Mouse (Mus musculus): ENCODE measurements around the gene Lrrn2. TPM values are rescaled to one million over a fixed set of nuclear protein-coding genes. Genes with fewer than 3 reads are reported as not detected.

The Lrrn2 gene
- polyA plus RNA-seq, 1 experiment = 0.17 TPM

DNA sequence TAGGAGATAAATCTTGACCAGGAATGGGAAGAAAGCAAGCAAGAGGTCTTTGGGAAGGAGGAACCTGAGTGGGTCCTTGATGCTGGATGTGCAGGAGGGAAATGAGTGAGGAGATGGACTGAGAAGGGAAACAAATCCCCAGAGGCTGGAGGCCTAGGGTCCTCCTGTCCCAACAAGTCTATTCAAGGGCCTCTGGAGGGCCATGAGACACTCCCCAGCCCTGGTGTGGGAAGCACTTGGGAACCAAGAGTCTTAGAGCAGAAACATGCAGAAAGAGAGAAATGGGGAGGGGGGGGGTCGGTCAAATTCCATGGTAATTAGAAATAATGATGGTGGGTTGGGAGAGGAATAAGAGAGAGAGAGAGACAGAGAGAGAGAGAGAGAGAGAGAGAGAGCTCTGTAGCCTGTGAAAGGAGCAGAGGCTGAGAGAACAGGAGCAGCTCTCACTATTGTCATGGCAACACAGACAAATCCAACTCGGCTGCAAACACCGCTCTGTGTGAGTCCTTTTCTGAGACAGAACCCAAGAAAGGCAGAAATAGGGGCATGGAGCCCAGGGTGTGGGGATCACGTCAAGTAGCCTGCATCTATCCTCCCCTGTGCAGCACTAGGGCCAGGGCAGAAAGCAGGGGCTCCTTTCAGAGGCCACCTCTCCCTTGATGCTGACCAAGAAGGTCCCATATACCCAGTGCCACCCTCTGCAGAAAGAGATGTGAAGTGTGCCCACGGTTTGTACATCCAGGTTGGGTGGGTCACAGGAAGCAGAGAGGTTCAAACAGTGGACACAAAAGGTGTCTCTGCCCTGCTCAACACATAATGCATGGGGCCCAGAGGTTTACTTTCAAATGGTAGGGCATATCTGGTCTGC is 21.3 kb upstream of the Lrrn2 start:
- H3K36me3 ChIP-seq (ENCODE audit: control insufficient read depth, insufficient read depth) = no peaks in the 10 kb centered on the region
- no peak for TF ChIP-seq MAX (IDR thresholded peaks at IDR 0.05; ENCODE audit: low read depth)
- no peak for TF ChIP-seq POLR2A (IDR thresholded peaks at IDR 0.05; ENCODE audit: insufficient read length, low read depth)
- TF ChIP-seq CEBPB (IDR thresholded peaks at IDR 0.05; ENCODE audit: insufficient read depth, poor library complexity, severe bottlenecking) = no peak
- no peak for TF ChIP-seq MYOG (IDR thresholded peaks at IDR 0.05; ENCODE audit: control insufficient read depth in 1 of 3, insufficient read depth in 1 of 3, insufficient read length in 2 of 3, low read depth in 2 of 3)
- TF ChIP-seq TCF3 (IDR thresholded peaks at IDR 0.05; ENCODE audit: insufficient read length, low read depth) = no peak
- no peak overlapping the region for H3K4me3 ChIP-seq
- no peaks in the 10 kb centered on the region for H3K79me2 ChIP-seq (ENCODE audit: control insufficient read depth, insufficient read depth)
- no peak overlapping the region for H3K4me2 ChIP-seq (ENCODE audit: low read depth)
- H3K27me3 ChIP-seq (ENCODE audit: control insufficient read depth, insufficient read depth, insufficient read length) = peaks cover 15% of the 10 kb centered on the region
- no peak overlapping the region for H3ac ChIP-seq (ENCODE audit: control insufficient read depth, insufficient read length)

- Histone ChIP-seq H3K4me3 (no peak overlapping the region), H3K36me3 (ENCODE audit: control insufficient read depth, insufficient read depth) (no peaks in the 10 kb centered on the region), H3K4me2 (ENCODE audit: low read depth) (no peak overlapping the region), H3K79me2 (ENCODE audit: control insufficient read depth, insufficient read depth) (no peaks in the 10 kb centered on the region), H3K27me3 (ENCODE audit: control insufficient read depth, insufficient read depth, insufficient read length) (peaks cover 9% of the 10 kb centered on the region), H3ac (ENCODE audit: control insufficient read depth, insufficient read length) (no peak overlapping the region)
- TF ChIP-seq E2F4 (IDR thresholded peaks at IDR 0.05; ENCODE audit: insufficient read depth) (no peak), REST (IDR thresholded peaks at IDR 0.05; ENCODE audit: insufficient read depth, insufficient read length) (no peak)
Measured at GRCm38 (mm10) chr1:132864220-132864619, 15.9 kb upstream of the Lrrn2 start.

DNA sequence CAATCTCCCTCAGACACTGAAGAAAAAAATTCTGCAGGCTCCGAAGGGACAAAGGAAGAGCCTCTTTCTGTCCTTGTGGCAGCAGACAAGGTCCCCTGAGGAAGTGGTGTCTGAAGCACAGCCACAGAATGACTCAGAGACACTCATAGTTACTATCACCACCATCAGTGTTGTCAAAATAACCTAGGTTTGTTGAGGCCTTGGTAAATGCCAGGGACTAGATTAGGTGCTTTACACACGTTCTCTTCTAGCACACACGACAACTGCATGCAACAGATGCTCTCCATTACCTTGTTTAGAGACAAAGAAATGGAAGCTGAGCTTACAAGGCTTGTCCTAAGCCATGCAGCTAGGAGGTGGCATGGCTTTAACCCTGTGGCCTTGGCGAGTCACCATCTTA is 14.5 kb upstream of the Lrrn2 start:
- Histone ChIP-seq H3ac (ENCODE audit: control insufficient read depth, insufficient read length) (no peak overlapping the region), H3K4me3 (no peak overlapping the region), H3K79me2 (ENCODE audit: control insufficient read depth, insufficient read depth) (no peaks in the 10 kb centered on the region), H3K4me2 (ENCODE audit: low read depth) (no peak overlapping the region), H3K27me3 (ENCODE audit: control insufficient read depth, insufficient read depth, insufficient read length) (peaks cover 9% of the 10 kb centered on the region), H3K36me3 (ENCODE audit: control insufficient read depth, insufficient read depth) (no peaks in the 10 kb centered on the region)
- TF ChIP-seq POLR2AphosphoS2 (IDR thresholded peaks at IDR 0.05; ENCODE audit: insufficient read length, low read depth) (no peak), REST (IDR thresholded peaks at IDR 0.05; ENCODE audit: insufficient read depth, insufficient read length) (no peak), MYOD1 (IDR thresholded peaks at IDR 0.05; ENCODE audit: control insufficient read depth in 1 of 3, insufficient read length in 2 of 3, low read depth in 2 of 3) (peak in 1 of 3 experiments; percentile 60), MAX (IDR thresholded peaks at IDR 0.05; ENCODE audit: low read depth) (no peak), TCF3 (IDR thresholded peaks at IDR 0.05; ENCODE audit: insufficient read length, low read depth) (no peak), POLR2A (IDR thresholded peaks at IDR 0.05; ENCODE audit: insufficient read length, low read depth) (no peak), USF1 (IDR thresholded peaks at IDR 0.05; ENCODE audit: low read depth) (no peak), E2F4 (IDR thresholded peaks at IDR 0.05; ENCODE audit: insufficient read depth) (no peak), SRF (IDR thresholded peaks at IDR 0.05; ENCODE audit: control insufficient read depth, insufficient read length, low read depth) (no peak), TCF12 (IDR thresholded peaks at IDR 0.05; ENCODE audit: insufficient read depth, poor library complexity, severe bottlenecking) (no peak), MYOG (IDR thresholded peaks at IDR 0.05; ENCODE audit: control insufficient read depth in 1 of 3, insufficient read depth in 1 of 3, insufficient read length in 2 of 3, low read depth in 2 of 3) (peak in 1 of 3 experiments; percentile 61), CEBPB (IDR thresholded peaks at IDR 0.05; ENCODE audit: insufficient read depth, poor library complexity, severe bottlenecking) (no peak)

DNA sequence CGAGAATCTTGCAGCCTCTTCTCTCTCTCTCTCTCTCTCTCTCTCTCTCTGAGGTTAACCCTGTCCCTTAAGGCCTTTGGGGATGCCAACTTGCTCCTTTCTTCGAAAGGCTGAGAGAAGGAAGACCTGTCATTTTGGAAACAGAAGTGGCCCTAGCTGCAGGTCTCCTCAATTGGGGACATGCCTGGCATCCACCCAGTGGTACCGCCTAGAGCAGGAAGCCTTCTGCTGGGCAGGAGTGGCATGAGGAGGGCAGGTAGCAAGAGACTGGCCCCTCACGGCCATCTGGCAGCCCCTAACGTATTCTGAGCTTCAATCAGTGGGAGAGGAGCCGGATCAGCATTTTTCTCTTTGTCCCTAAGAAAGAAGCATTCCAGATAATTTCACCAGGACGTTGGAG is 9.7 kb upstream of the Lrrn2 start:
- Histone ChIP-seq H3K36me3 (ENCODE audit: control insufficient read depth, insufficient read depth) (no peaks in the 10 kb centered on the region), H3K79me2 (ENCODE audit: control insufficient read depth, insufficient read depth) (no peaks in the 10 kb centered on the region), H3K4me3 (no peak overlapping the region), H3K4me2 (ENCODE audit: low read depth) (no peak overlapping the region), H3K27me3 (ENCODE audit: control insufficient read depth, insufficient read depth, insufficient read length) (peaks cover 15% of the 10 kb centered on the region), H3ac (ENCODE audit: control insufficient read depth, insufficient read length) (no peak overlapping the region)
- TF ChIP-seq POLR2A (IDR thresholded peaks at IDR 0.05; ENCODE audit: insufficient read length, low read depth) (no peak), MYOG (IDR thresholded peaks at IDR 0.05; ENCODE audit: control insufficient read depth in 1 of 3, insufficient read depth in 1 of 3, insufficient read length in 2 of 3, low read depth in 2 of 3) (no peak), MAX (IDR thresholded peaks at IDR 0.05; ENCODE audit: low read depth) (no peak), USF1 (IDR thresholded peaks at IDR 0.05; ENCODE audit: low read depth) (no peak), CEBPB (IDR thresholded peaks at IDR 0.05; ENCODE audit: insufficient read depth, poor library complexity, severe bottlenecking) (no peak), MYOD1 (IDR thresholded peaks at IDR 0.05; ENCODE audit: control insufficient read depth in 1 of 3, insufficient read length in 2 of 3, low read depth in 2 of 3) (no peak), TCF12 (IDR thresholded peaks at IDR 0.05; ENCODE audit: insufficient read depth, poor library complexity, severe bottlenecking) (no peak), TCF3 (IDR thresholded peaks at IDR 0.05; ENCODE audit: insufficient read length, low read depth) (no peak)

DNA sequence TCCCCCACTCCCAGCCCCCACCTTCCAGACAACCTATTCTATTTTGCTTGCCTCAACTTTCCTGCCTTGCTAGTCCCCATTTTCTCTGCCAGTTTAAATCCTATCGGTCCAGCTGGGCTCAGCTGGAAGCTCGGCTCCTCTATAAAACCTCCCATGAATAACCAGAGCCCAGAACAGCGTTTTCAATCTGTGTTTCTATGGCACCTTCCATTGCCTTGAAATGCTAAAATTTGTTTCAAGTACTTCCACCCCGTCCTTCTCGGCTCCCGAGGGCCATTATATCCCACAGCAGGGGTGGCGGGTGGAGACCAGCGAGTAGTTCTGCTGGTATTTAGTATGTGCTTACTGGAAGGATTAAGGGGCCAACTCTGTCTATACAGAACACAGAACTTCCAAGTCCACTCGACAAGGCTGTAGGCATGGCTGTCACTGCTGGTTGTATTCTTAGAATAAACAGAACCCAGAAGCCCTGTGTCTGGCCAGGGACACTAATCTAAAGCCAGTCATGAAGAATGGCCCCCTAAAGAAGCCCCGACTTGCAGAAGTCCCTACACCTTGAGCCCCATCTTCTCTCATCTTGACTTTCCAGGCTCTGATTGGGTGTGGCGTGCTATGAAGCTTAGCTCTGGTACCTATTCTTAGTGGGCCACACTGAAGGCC is 992 bp upstream of the Lrrn2 start:
- Histone ChIP-seq H3K79me2 (ENCODE audit: control insufficient read depth, insufficient read depth) (no peaks in the 10 kb centered on the region), H3K27me3 (ENCODE audit: control insufficient read depth, insufficient read depth, insufficient read length) (peaks cover 57% of the 10 kb centered on the region), H3K4me3 (no peak overlapping the region), H3K4me2 (ENCODE audit: low read depth) (no peak overlapping the region), H3K36me3 (ENCODE audit: control insufficient read depth, insufficient read depth) (no peaks in the 10 kb centered on the region), H3ac (ENCODE audit: control insufficient read depth, insufficient read length) (no peak overlapping the region)
- TF ChIP-seq POLR2AphosphoS2 (IDR thresholded peaks at IDR 0.05; ENCODE audit: insufficient read length, low read depth) = no peak
- TF ChIP-seq MYOD1 (IDR thresholded peaks at IDR 0.05; ENCODE audit: control insufficient read depth in 1 of 3, insufficient read length in 2 of 3, low read depth in 2 of 3) = no peak
- no peak for TF ChIP-seq CEBPB (IDR thresholded peaks at IDR 0.05; ENCODE audit: insufficient read depth, poor library complexity, severe bottlenecking)
- TF ChIP-seq REST (IDR thresholded peaks at IDR 0.05; ENCODE audit: insufficient read depth, insufficient read length) = no peak
- TF ChIP-seq MYOG (IDR thresholded peaks at IDR 0.05; ENCODE audit: control insufficient read depth in 1 of 3, insufficient read depth in 1 of 3, insufficient read length in 2 of 3, low read depth in 2 of 3) = no peak
- no peak for TF ChIP-seq USF1 (IDR thresholded peaks at IDR 0.05; ENCODE audit: low read depth)

Measured in myocyte (in vitro differentiated cells).